Mouse (Mus musculus) left cerebral cortex, adult 18-20 months (tissue): Measurements from ENCODE around the gene Col26a1. TPM values are rescaled to one million over a fixed set of nuclear protein-coding genes. Genes with fewer than 3 reads are reported as not detected.

ENCODE experiments used
- DNase-seq, 2 experiments: peaks; one replicate each; pipeline ENCODE4 v3.0.0; 2021 to 2022; ENCODE audit warnings: low spot score in 2 of 2, mixed read lengths in 1 of 2
- total RNA-seq, 2 experiments: library from RNA; stranded (reverse); gene quantifications; 2 replicates each; pipeline ENCODE4 v1.2.3; 2021

Col26a1 gene
- total RNA-seq, 2 experiments from 2014 or later: 7.3 to 8.8 TPM

GRCm38 (mm10) chr5:136810539-136811374, 72.3 kb downstream of the Col26a1 start:
- no peak for DNase-seq

GRCm38 (mm10) chr5:136806379-136807056, 76.5 kb downstream of the Col26a1 start:
- DNase-seq: no peak

- no peak for DNase-seq
These were observed 78.0 kb downstream of the Col26a1 start for GRCm38 (mm10) chr5:136805019-136805418.

GRCm38 (mm10) chr5:136804246-136804645, 78.8 kb downstream of the Col26a1 start:
- DNase-seq: no peak

GRCm38 (mm10) chr5:136802732-136803131, 80.3 kb downstream of the Col26a1 start:
- DNase-seq: no peak

- DNase-seq: no peak
These were observed 86.1 kb downstream of the Col26a1 start for GRCm38 (mm10) chr5:136796917-136797316.

- DNase-seq: no peak
These were observed 89.2 kb downstream of the Col26a1 start for GRCm38 (mm10) chr5:136793807-136794206.

- no peak for DNase-seq
These were observed 90.5 kb downstream of the Col26a1 start for GRCm38 (mm10) chr5:136792541-136792940.

GRCm38 (mm10) chr5:136791204-136791603, 91.8 kb downstream of the Col26a1 start:
- DNase-seq: no peak

- DNase-seq: peak; percentile 91 to 96
These were observed 92.3 kb downstream of the Col26a1 start for GRCm38 (mm10) chr5:136790570-136791196.

- DNase-seq: peak; percentile 44 to 51
These were observed 98.5 kb downstream of the Col26a1 start for GRCm38 (mm10) chr5:136784531-136784930.

- no peak for DNase-seq
These were observed 100.4 kb downstream of the Col26a1 start for GRCm38 (mm10) chr5:136782600-136782999.

- peak; percentile 24 to 27 for DNase-seq
These were observed 102.5 kb downstream of the Col26a1 start for GRCm38 (mm10) chr5:136780465-136780864.

GRCm38 (mm10) chr5:136779946-136780345, 103.1 kb downstream of the Col26a1 start:
- DNase-seq: no peak

- DNase-seq: no peak
These were observed 107.5 kb downstream of the Col26a1 start for GRCm38 (mm10) chr5:136775548-136775947.

GRCm38 (mm10) chr5:136773044-136774039, 109.7 kb downstream of the Col26a1 start:
- no peak for DNase-seq

GRCm38 (mm10) chr5:136771132-136771531, 111.9 kb downstream of the Col26a1 start:
- DNase-seq: no peak

- DNase-seq: no peak
These were observed 115.7 kb downstream of the Col26a1 start for GRCm38 (mm10) chr5:136767304-136767703.

GRCm38 (mm10) chr5:136764157-136764669, 118.8 kb downstream of the Col26a1 start:
- DNase-seq: no peak

- no peak for DNase-seq
These were observed 122.7 kb downstream of the Col26a1 start for GRCm38 (mm10) chr5:136760345-136760744.
